Mouse (Mus musculus) intestine, postnatal 0 days (tissue): Measurements from ENCODE around the gene Snx25. TPM values are rescaled to one million over a fixed set of nuclear protein-coding genes. Genes with fewer than 3 reads are reported as not detected.

Experiments
- ATAC-seq: fragments of 200-750 bp; cut with Nextera tagmentation; 2 replicates; pipeline ENCODE4 v1.8.0; 2017; ENCODE audit warnings: mild to moderate bottlenecking, moderate TSS enrichment, moderate library complexity
- H3K27ac ChIP-seq: fragments of 300-500 bp; sonication (generic); 2 replicates; pipeline ENCODE4 v1.5.1; 2014; ENCODE audit warnings: mild to moderate bottlenecking, low read depth, low read length, moderate library complexity
- H3K27me3 ChIP-seq: fragments of 300-500 bp; sonication (generic); replicated peaks from 2 replicates; pipeline ENCODE4 v1.6.1; 2014; ENCODE audit warnings: low read length, mixed read lengths; ENCODE audit not compliant: control insufficient read depth, insufficient read depth
- H3K36me3 ChIP-seq: fragments of 300-500 bp; sonication (generic); 2 replicates; pipeline ENCODE4 v1.6.1; 2014; ENCODE audit warnings: mild to moderate bottlenecking, moderate library complexity; ENCODE audit not compliant: control insufficient read depth, insufficient read depth
- H3K4me1 ChIP-seq: fragments of 300-500 bp; sonication (generic); replicated peaks from 2 replicates; pipeline ENCODE4 v1.6.1; 2014; ENCODE audit warnings: antibody characterized with exemption, low read length, mixed read lengths; ENCODE audit not compliant: control insufficient read depth, insufficient read depth
- H3K4me2 ChIP-seq: fragments of 300-500 bp; sonication (generic); replicated peaks from 2 replicates; pipeline ENCODE4 v1.6.1; 2014; ENCODE audit warnings: low read depth, mild to moderate bottlenecking, moderate library complexity
- H3K4me3 ChIP-seq: fragments of 300-500 bp; sonication (generic); 2 replicates; pipeline ENCODE4 v1.5.1; 2014; ENCODE audit warnings: low read depth, low read length
- H3K9ac ChIP-seq: fragments of 300-500 bp; sonication (generic); 2 replicates; pipeline ENCODE4 v1.6.1; 2014; ENCODE audit warnings: mild to moderate bottlenecking, low read depth, low read length
- H3K9me3 ChIP-seq: fragments of 300-500 bp; sonication (generic); 2 replicates; pipeline ENCODE4 v1.6.1; 2016; ENCODE audit warnings: mixed run types; ENCODE audit not compliant: control insufficient read depth
- CTCF ChIP-seq: sonication (generic); IDR thresholded peaks from 2 replicates; pipeline ENCODE4 v1.5.1; 2016; ENCODE audit warnings: low read depth, mild to moderate bottlenecking, control low read depth, antibody characterized with exemption, moderate library complexity
- WGBS: fragments of 180-500 bp; shearing (Covaris S2); extraction: QIAGEN DNeasy Blood & Tissue Kit; methylation state at CpG from one replicate; pipeline ENCODE4 v1.1.7; 2014; 5-methylcytosine and 5-hydroxymethylcytosine counted together
- polyA plus RNA-seq: library from polyadenylated mRNA; unstranded; fragments of >200 nt; fragmentation: Nextera tagmentation; extraction: Ambion mirVana; gene quantifications from 2 replicates; pipeline ENCODE4 v1.2.1, GENCODE M21; 2015

Snx25 gene
- polyA plus RNA-seq, 1 experiment from 2014 or later = 12.1 TPM

DNA sequence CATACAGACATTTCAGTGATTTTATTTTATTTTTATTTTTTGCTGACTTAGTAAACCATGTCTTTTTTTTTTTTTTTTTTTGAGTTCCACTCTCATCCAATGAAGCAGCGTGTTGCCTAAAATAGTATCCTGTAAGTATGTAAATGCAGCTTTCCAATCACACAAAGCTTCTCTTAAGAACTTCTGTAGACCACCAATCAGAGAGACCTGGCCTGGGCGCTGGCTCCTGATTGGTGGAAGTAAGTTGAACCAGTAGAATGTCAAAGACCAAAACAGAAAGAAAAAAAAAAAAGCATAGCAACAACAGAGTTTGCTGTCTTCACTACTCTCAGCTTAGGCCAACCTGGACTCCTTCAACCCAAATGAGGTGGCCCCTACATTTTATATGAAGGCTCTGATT lies 141.7 kb downstream of the Snx25 start:
- H3K9me3 ChIP-seq = no peaks in the 10 kb centered on the region
- peak overlapping the region; percentile 41; the same call in 1 of the 2 replicates for H3K27ac ChIP-seq
- no peaks in the 10 kb centered on the region for H3K36me3 ChIP-seq
- ATAC-seq = no peak
- H3K4me2 ChIP-seq = peak overlapping the region; percentile 47
- H3K4me1 ChIP-seq = peaks cover 16% of the 10 kb centered on the region
- H3K27me3 ChIP-seq = no peaks in the 10 kb centered on the region
- no peak overlapping the region for H3K4me3 ChIP-seq
- WGBS = 76% methylated on average over 2 of the region's 2 CpGs
- no peak overlapping the region for H3K9ac ChIP-seq
- no peak for TF ChIP-seq CTCF

DNA sequence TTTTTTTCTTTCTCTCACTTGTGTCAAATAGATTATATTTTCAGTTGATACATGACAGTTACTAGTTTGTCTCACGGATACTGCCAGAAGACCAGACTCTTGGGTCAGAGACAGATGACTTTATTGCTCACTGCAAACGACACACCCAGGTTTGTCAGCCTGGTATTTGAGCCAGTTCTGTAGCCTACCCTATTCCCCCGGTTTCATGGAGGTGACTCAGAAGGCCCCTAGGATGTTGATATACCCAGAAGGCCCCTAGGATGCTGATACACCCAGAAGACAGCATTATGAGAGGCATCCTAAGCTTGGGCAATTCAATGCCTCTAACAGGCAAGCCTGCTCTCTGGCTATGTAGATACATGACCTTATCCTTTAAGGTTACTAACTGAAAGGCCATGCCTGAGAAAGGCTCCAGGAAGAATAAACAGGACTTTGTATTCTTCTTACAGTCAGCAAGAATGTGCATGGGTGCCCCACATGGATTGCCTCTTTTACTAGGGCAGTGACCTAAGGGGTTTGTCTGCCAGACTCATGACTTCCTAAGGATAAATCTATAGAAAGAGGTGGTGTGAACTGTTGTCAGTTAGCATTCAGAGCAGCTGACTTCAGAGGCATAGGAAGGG lies 144.8 kb downstream of the Snx25 start:
- no peak for TF ChIP-seq CTCF
- Histone ChIP-seq H3K9ac (no peak overlapping the region), H3K4me2 (no peak overlapping the region; the same call in 1 of the 2 replicates), H3K27ac (peak overlapping the region; percentile 80), H3K9me3 (no peaks in the 10 kb centered on the region), H3K36me3 (no peaks in the 10 kb centered on the region), H3K4me3 (no peak overlapping the region), H3K27me3 (no peaks in the 10 kb centered on the region), H3K4me1 (peaks cover 16% of the 10 kb centered on the region)
- 10% methylated on average over 3 of the region's 3 CpGs for WGBS
- ATAC-seq = peak; percentile 86

DNA sequence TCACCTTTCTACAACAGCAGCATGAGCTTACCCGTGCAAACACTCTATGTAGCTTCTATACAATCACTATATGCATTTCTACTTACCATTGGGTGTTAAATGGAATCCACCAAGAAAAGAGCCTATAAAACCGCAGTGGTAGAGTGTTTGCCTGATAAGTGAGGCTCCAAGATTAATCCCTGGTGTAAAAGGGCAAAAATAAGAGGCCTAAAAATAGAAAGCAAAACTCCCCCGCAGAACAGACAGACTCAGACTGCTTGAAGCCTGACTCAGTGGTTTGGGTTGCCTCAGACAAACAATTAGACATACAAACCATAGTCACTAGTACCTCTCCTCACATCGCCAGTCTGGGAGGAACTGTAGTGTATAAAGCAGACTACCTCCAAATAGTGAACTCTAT lies 146.4 kb downstream of the Snx25 start, which contains the start of gene Ankrd37:
TSS of gene Ankrd37 (minus strand) at position 112 of the 400 bp plus-strand sequence.
- ATAC-seq = 0 out of 2 replicates have a peak, but pooled peaks have one; percentile 3
- peaks cover 13% of the 10 kb centered on the region for H3K4me1 ChIP-seq
- no peaks in the 10 kb centered on the region for H3K36me3 ChIP-seq
- no peaks in the 10 kb centered on the region for H3K9me3 ChIP-seq
- no peaks in the 10 kb centered on the region for H3K27me3 ChIP-seq
- peak within 1 kb of the TSS; percentile 92 for H3K27ac ChIP-seq
- 37% methylated on average over 4 of the region's 4 CpGs for WGBS
- H3K4me3 ChIP-seq = no peak within 1 kb of the TSS
- TF ChIP-seq CTCF = no peak
- H3K9ac ChIP-seq = peak within 1 kb of the TSS; percentile 19; the same call in 1 of the 2 replicates
- peak within 1 kb of the TSS; percentile 40; the same call in 1 of the 2 replicates for H3K4me2 ChIP-seq

DNA sequence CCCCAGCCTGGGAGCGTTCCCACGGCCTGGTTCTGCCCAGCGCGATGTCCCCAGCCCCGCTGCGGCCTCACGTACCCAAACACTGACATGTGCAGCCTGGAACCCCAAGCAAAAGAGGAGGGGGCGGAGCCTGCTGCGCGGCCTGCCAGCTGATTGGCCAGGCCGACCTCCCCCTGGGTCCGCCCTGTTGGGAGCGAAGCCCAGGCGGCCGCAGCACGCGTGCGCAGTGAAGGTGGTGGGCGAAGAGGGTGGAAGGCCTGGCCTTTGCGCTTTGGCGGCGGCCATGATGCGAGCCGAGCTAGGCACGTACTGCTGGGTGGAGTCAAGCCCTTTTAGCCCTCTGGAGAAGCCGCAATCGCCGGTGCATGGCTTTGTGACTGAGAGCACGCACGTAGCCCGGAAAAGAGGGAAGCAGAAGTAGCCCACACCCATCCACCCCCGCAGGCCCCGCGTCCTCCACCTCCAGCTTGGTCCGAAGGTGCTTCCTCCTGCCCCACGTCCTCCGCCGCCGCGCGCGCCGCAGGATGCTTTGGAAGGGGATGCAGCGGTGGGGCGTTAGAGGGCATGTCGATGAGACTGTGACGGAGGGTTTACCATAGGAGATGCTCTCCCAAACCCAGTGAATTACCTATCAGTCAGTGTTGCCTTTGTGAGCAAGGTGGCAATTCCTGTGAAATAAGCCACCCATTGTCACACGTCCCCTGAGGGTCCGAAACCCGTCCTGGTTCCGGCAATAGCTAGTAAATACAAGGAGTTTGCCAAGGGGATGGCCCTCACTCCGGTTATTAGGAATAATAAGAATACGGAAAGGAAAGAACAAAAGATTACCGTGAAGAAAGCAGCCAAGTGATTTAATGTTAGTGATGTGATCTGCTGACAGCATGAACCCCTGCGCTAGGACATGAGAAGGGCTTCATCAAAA lies 151.9 kb downstream of the Snx25 start:
- peak; percentile 29; the same call in 1 of the 2 replicates for TF ChIP-seq CTCF
- Histone ChIP-seq H3K9ac (peak overlapping the region; percentile 58), H3K9me3 (no peaks in the 10 kb centered on the region), H3K27me3 (no peaks in the 10 kb centered on the region), H3K36me3 (peaks cover 10% of the 10 kb centered on the region; the same call in 1 of the 2 replicates), H3K4me3 (peak overlapping the region; percentile 50), H3K27ac (peak overlapping the region; percentile 93), H3K4me1 (no peaks in the 10 kb centered on the region; the same call in 1 of the 2 replicates), H3K4me2 (peak overlapping the region; percentile 78)
- 5% methylated on average over 55 of the region's 55 CpGs for WGBS
- ATAC-seq = peak; percentile 98

- TF ChIP-seq CTCF = peak; percentile 57
- Histone ChIP-seq H3K4me1 (no peaks in the 10 kb centered on the region; the same call in 1 of the 2 replicates), H3K27me3 (no peaks in the 10 kb centered on the region), H3K9me3 (no peaks in the 10 kb centered on the region), H3K27ac (peak within 1 kb of the TSS; percentile 93), H3K4me2 (peak within 1 kb of the TSS; percentile 78), H3K9ac (peak within 1 kb of the TSS; percentile 58), H3K4me3 (peak within 1 kb of the TSS; percentile 50), H3K36me3 (peaks cover 10% of the 10 kb centered on the region; the same call in 1 of the 2 replicates)
- 1% methylated on average over 22 of the region's 22 CpGs for WGBS
- ATAC-seq = peak; percentile 58
Measured at GRCm38 (mm10) chr8:45999138-45999783, 152.7 kb downstream of the Snx25 start, which contains the start of gene Lrp2bp. Gene Lrp2bp, plus strand, starts transcription at chr8:45999303.
